Mouse (Mus musculus): ENCODE data around the gene Hoxa11. TPM values are rescaled to one million over a fixed set of nuclear protein-coding genes. Genes with fewer than 3 reads are reported as not detected.

Hoxa11 gene
- polyA plus RNA-seq, 1 experiment from 2014 or later = 1.7 TPM

DNA sequence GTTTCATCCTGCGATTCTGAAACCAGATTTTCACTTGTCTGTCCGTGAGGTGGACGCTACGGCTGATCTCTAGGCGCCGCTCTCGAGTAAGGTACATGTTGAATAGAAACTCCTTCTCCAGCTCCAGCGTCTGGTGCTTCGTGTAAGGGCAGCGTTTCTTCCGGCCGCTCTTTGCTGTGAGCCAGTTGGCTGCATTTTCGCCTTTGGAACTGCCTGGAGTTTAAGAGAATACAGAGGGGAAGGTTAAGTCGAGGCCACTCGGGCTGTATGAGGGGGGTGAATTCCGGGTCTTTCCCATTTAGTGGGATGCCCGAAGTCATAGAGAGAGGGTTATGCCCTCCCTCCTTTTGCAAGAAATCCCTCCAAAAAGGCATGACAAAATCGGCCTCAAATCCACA, 13.0 kb downstream of the Hoxa11 start:
- 0 out of 2 replicates have a peak overlapping the region, but pooled peaks have one; percentile 16 for H3K4me3 ChIP-seq
- under 1% methylated on average over 18 of the region's 18 CpGs for WGBS
- no peak overlapping the region for H3K27ac ChIP-seq
- H3K9me3 ChIP-seq = no peaks in the 10 kb centered on the region
- no peaks in the 10 kb centered on the region for H3K36me3 ChIP-seq
- DNase-seq (ENCODE audit: low spot score) = no peak
- peaks cover 99% of the 10 kb centered on the region for H3K27me3 ChIP-seq (ENCODE audit: insufficient read depth, poor library complexity, severe bottlenecking)
- H3K4me1 ChIP-seq = peaks cover 20% of the 10 kb centered on the region

DNA sequence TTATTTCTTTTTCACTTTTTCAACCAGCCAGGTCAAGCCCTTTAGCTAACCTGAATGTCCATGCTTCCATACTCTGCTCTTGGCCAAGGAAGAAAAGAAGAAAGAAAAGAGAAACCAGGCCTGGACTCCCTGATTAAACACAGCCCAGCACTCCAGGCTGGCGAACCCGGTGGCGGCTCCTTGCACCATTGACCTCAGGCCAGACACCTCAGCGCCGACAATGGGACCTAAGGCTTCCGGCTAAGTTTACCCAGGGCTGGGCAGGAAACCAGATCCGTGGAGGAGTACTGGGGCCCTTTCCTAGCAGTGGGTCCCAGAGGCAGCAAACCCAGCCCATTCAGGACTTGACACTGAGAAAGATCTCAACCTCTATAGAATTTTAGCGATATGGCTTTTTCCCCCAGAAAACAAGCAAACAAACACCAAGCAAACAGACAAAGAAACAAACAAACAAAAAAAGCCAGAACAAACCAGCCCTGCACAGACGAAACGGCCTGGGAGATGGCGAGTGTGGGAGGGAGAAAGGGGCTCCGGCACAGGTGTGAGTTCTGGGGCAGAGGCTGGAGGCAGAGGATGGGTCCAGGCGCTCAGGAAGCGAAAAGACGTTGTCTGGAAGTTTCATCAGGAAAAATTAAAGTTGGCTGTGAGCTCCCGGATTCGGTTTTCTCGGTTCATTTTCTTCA, 13.6 kb downstream of the Hoxa11 start:
- Histone ChIP-seq H3K27me3 (ENCODE audit: insufficient read depth, poor library complexity, severe bottlenecking) (peaks cover 99% of the 10 kb centered on the region), H3K36me3 (no peaks in the 10 kb centered on the region), H3K27ac (no peak overlapping the region), H3K4me1 (peaks cover 20% of the 10 kb centered on the region), H3K9me3 (no peaks in the 10 kb centered on the region), H3K4me3 (0 out of 2 replicates have a peak overlapping the region, but pooled peaks have one; percentile 0)
- 1% methylated on average over 18 of the region's 18 CpGs for WGBS
- no peak for DNase-seq (ENCODE audit: low spot score)

DNA sequence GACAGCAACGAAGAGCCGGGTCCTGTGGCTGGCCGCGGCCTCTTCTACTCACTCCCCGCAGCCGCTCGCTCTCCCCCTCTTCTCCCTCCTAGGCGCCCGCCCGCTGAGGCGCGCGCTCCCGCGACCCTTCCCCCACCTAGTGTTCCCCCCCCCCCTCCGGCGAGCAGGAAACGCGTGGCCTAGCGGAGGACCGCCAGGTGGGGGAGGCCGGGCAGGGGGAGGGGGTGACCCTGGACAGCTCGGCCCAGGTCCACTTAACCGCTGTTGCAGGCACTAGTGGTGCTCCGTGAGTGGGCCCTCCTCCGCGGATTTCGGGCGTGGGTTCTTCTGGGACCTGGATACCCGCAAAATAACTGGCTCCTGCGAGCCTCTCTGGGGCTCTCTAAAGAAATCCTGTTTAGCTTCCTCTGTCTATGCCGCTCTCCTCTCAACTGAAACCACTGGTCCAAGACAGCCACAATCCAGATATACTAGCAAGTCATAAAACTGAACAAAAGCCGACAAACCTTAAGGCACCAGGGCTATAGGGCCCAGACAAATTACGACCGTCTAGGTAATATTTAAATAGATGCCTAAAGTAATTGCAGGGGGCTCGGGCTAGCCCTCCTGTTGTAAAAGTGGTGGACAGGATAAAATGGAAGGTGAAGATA, 15.0 kb downstream of the Hoxa11 start, which contains the start of gene Hoxa9:
Hoxa9 (minus strand) TSS at position 574 of the 650 bp plus-strand sequence.
- H3K4me1 ChIP-seq = peaks cover 25% of the 10 kb centered on the region
- DNase-seq (ENCODE audit: low spot score) = no peak
- no peaks in the 10 kb centered on the region for H3K9me3 ChIP-seq
- H3K27ac ChIP-seq = no peak within 1 kb of the TSS
- WGBS = 2% methylated on average over 34 of the region's 36 CpGs
- peaks cover 99% of the 10 kb centered on the region for H3K27me3 ChIP-seq (ENCODE audit: insufficient read depth, poor library complexity, severe bottlenecking)
- H3K36me3 ChIP-seq = no peaks in the 10 kb centered on the region
- H3K4me3 ChIP-seq = peak within 1 kb of the TSS; percentile 34

- Histone ChIP-seq H3K9me3 (no peaks in the 10 kb centered on the region), H3K27me3 (ENCODE audit: insufficient read depth, poor library complexity, severe bottlenecking) (peaks cover 99% of the 10 kb centered on the region), H3K4me3 (peak overlapping the region; percentile 34; the same call in 1 of the 2 replicates), H3K36me3 (no peaks in the 10 kb centered on the region), H3K27ac (no peak overlapping the region), H3K4me1 (peaks cover 26% of the 10 kb centered on the region)
- WGBS = 1% methylated on average over 44 of the region's 44 CpGs
- no peak for DNase-seq (ENCODE audit: low spot score)
Observed at GRCm38 (mm10) chr6:52229558-52230416, 15.8 kb downstream of the Hoxa11 start.

DNA sequence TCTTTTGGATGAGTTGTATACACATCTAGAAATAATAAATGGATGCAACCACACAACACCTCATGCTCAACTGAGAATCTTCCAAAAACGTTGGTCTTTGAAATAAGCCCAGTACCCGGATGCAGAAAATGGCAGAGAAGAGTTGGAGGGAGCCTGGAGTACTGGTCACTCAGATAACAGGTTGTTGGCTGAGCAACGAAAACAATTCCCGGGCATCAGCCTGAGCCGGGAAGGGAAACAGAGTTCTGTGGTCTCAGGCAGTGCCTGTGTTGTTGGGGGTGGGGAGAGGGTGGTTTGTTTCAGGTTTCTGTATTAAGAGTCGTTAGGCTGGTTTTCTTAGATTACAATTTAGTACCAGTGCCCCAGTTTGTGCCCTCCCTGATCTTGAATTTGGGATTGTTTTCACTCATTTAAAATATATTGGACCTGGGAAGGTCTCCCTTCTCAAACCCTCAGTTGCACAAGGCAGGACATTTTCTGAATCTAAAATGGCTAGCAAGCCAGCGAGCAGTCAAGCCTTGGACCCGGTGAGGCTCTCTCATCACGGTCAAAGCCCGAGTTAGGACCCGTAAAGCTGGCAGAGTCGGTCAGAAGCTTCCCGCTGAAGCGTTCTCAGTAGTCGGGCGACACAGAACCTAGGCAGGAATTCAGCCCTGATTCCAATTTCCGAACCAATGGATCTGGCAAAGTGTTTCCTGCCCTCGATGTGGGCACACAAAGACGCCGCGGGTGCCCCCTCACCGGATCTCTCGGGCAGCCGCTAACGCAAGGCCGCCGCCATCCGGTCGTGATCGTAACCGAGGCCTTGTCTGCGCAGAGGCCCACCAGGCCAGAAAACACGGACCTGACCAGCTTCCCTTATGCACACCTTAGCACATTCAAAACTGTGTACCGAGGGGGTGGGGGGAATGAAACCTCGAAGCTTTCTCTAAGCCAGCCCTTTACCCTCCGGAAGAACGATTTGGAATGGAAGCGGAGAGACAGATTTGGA, 16.8 kb downstream of the Hoxa11 start:
- no peaks in the 10 kb centered on the region for H3K36me3 ChIP-seq
- H3K27me3 ChIP-seq (ENCODE audit: insufficient read depth, poor library complexity, severe bottlenecking) = peaks cover 99% of the 10 kb centered on the region
- DNase-seq (ENCODE audit: low spot score) = no peak
- WGBS = 1% methylated on average over 38 of the region's 38 CpGs
- H3K27ac ChIP-seq = no peak overlapping the region
- peaks cover 18% of the 10 kb centered on the region for H3K4me1 ChIP-seq
- H3K9me3 ChIP-seq = no peaks in the 10 kb centered on the region
- 0 out of 2 replicates have a peak overlapping the region, but pooled peaks have one; percentile 15 for H3K4me3 ChIP-seq

DNA sequence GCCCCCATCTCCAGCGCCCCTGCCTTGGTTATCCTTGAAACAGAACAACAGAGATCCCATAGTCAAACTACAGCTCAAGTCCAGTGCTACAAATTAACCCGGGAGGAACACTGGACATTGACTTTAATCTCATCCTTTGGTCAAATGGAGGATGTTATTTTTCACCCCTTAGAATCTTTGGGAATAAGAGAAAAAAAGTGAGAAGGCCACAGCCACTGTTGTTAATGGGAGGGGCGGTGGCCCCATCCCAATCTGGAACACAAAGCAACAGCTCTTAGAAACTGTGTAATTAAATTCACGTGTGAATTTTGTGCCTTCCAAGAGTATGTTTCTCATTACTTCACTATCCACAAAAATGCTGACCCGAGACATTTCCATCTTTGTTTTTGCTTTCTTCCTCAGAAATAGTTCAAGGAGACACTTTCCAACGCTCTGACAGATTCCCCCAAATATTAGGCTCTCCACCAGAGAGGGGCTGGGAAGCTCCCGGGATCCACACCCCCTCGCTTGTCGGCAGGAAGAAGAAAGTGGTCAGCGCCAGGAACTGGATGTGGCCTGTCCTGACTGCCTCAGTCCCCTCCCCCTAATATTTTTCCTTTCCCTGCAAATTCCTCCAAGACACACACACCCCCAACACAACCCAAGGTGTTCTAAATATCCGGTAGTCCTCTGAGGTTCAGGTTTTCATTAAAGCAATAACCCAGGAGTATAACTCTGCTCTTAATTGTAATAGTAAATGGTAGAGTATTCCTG, 18.0 kb downstream of the Hoxa11 start:
- 4% methylated on average over 11 of the region's 11 CpGs for WGBS
- no peak overlapping the region for H3K27ac ChIP-seq
- H3K9me3 ChIP-seq = no peaks in the 10 kb centered on the region

GRCm38 (mm10) chr6:52226569-52227257, 18.9 kb downstream of the Hoxa11 start:
- H3K27ac ChIP-seq = no peak overlapping the region
- 4% methylated on average over 26 of the region's 26 CpGs for WGBS
- H3K4me1 ChIP-seq = peaks cover 19% of the 10 kb centered on the region
- no peak overlapping the region for H3K4me3 ChIP-seq
- DNase-seq (ENCODE audit: low spot score) = no peak
- no peaks in the 10 kb centered on the region for H3K36me3 ChIP-seq
- H3K27me3 ChIP-seq (ENCODE audit: insufficient read depth, poor library complexity, severe bottlenecking) = peaks cover 99% of the 10 kb centered on the region
- no peaks in the 10 kb centered on the region for H3K9me3 ChIP-seq

More for the DNA sequence above, 18.0 kb downstream of the Hoxa11 start:
- peaks cover 99% of the 10 kb centered on the region for H3K27me3 ChIP-seq (ENCODE audit: insufficient read depth, poor library complexity, severe bottlenecking)
- no peak for DNase-seq (ENCODE audit: low spot score)
- peaks cover 14% of the 10 kb centered on the region for H3K4me1 ChIP-seq
- H3K4me3 ChIP-seq = no peak overlapping the region
- no peaks in the 10 kb centered on the region for H3K36me3 ChIP-seq

- no peak for DNase-seq (ENCODE audit: low spot score)
- no peaks in the 10 kb centered on the region for H3K36me3 ChIP-seq
Observed at GRCm38 (mm10) chr6:52225612-52226568, 19.7 kb downstream of the Hoxa11 start.

DNA sequence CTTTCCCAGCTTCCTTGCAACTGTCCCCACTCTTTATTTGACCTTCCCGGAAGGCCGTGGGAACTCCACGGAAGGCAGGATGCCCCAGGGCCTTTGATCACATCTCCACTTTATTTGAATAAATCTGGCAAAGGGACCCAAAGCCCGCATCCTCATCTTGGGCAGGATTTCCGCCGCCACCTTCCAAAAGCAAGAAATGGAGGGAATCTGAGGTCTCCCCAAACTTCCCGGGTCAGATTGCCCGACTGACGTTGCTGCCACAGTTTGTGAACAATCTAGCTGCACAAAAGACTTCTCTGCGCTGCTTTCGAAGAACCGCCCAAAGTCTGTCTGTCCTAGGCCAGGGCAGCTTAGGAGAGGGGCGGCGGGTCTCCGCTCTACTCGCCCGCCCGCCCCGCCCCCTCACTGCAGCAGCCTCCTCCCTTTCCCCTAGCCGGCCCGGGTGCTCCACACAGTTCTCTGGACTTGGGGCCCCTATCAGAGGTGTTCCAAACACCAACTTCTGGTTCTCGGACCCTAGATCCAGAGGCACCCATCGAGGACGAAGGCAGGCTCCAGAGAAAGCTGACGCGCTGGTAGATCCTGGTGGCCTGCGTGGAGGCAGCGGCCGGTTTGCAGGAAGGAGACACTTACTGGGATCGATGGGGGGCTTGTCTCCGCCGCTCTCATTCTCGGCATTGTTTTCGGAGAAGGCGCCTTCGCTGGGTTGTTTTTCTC, 20.6 kb downstream of the Hoxa11 start:
- no peak for DNase-seq (ENCODE audit: low spot score)

More at GRCm38 (mm10) chr6:52225612-52226568, 19.7 kb downstream of the Hoxa11 start:
- 2% methylated on average over 69 of the region's 69 CpGs for WGBS
- no peak overlapping the region for H3K27ac ChIP-seq
- H3K27me3 ChIP-seq (ENCODE audit: insufficient read depth, poor library complexity, severe bottlenecking) = peaks cover 100% of the 10 kb centered on the region
- H3K4me3 ChIP-seq = peak overlapping the region; percentile 31; the same call in 1 of the 2 replicates
- no peaks in the 10 kb centered on the region for H3K9me3 ChIP-seq
- H3K4me1 ChIP-seq = peaks cover 25% of the 10 kb centered on the region

More for the DNA sequence above, 20.6 kb downstream of the Hoxa11 start:
- Histone ChIP-seq H3K27me3 (ENCODE audit: insufficient read depth, poor library complexity, severe bottlenecking) (peaks cover 100% of the 10 kb centered on the region), H3K4me3 (peak overlapping the region; percentile 31), H3K27ac (no peak overlapping the region), H3K36me3 (no peaks in the 10 kb centered on the region), H3K4me1 (peaks cover 21% of the 10 kb centered on the region), H3K9me3 (no peaks in the 10 kb centered on the region)
- 1% methylated on average over 32 of the region's 36 CpGs for WGBS

Measured in heart, embryonic 10.5 days (tissue).